Mouse (Mus musculus) thymus, adult 18-20 months (tissue): ENCODE measurements around the gene Ercc6l2.

Experiments
- DNase-seq, 2 experiments: peaks; one replicate each; pipeline ENCODE4 v3.0.0; 2022; ENCODE audit warnings: mixed read lengths in 2 of 2

The Ercc6l2 gene

GRCm38 (mm10) chr13:63936369-63936768, 121.3 kb downstream of the Ercc6l2 start:
- DNase-seq, result no peak

- DNase-seq, result no peak
Observed at GRCm38 (mm10) chr13:63940257-63940656, 125.2 kb downstream of the Ercc6l2 start.

GRCm38 (mm10) chr13:63941170-63941569, 126.1 kb downstream of the Ercc6l2 start:
- DNase-seq, result no peak

GRCm38 (mm10) chr13:63943605-63944004, 128.6 kb downstream of the Ercc6l2 start:
- DNase-seq, result no peak

- DNase-seq, result no peak
Observed at GRCm38 (mm10) chr13:63944344-63945021, 129.4 kb downstream of the Ercc6l2 start.
